Mouse (Mus musculus): ENCODE data around the gene Olfr403. TPM values are rescaled to one million over a fixed set of nuclear protein-coding genes. Genes with fewer than 3 reads are reported as not detected.

Gene Olfr403
- total and polyA plus RNA-seq, 2 experiments from 2014 or later: not detected

DNA sequence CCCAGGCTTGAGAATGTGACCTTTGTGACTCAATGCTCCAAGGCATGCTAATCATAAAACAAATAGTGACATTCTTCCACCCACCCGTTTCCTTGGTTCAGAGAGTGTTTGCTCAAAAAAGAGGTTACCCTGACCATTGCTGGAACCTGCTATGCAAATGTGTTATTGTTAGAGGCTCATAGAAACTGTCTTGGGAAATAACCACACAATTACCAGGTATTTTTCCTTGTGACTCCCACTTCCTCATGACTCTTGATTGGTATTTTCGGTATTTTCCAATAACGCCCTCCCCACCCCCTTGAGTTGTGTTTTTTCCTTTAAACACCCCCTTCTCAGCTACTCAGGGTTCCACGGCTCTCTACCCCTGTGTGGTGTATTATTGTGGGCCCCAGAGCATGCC is 2.3 kb upstream of the Olfr403 start:
- Histone ChIP-seq H3K4me2 (ENCODE audit: low read depth, low read length, poor library complexity, severe bottlenecking) (no peak overlapping the region), H3K4me1 (ENCODE audit: insufficient read depth, low read length) (no peaks in the 10 kb centered on the region), H3K27me3 (ENCODE audit: insufficient read depth, low read length) (no peaks in the 10 kb centered on the region), H3K9me3 (ENCODE audit: low read length) (peaks cover 16% of the 10 kb centered on the region; the same call in 1 of the 2 replicates), H3K4me3 (ENCODE audit: low read depth, low read length) (no peak overlapping the region), H3K27ac (ENCODE audit: low read depth, low read length) (no peak overlapping the region), H3K9ac (replicated peaks; ENCODE audit: low read length, poor library complexity, severe bottlenecking) (no peak overlapping the region), H3K36me3 (ENCODE audit: insufficient read depth, low read length) (no peaks in the 10 kb centered on the region)
- TF ChIP-seq CTCF (IDR thresholded peaks at IDR 0.05): no peak
- 84% methylated on average over 4 of the region's 4 CpGs for WGBS
- no peak for DNase-seq (ENCODE audit: low spot score)
- ATAC-seq (ENCODE audit: low FRiP score): no peak

DNA sequence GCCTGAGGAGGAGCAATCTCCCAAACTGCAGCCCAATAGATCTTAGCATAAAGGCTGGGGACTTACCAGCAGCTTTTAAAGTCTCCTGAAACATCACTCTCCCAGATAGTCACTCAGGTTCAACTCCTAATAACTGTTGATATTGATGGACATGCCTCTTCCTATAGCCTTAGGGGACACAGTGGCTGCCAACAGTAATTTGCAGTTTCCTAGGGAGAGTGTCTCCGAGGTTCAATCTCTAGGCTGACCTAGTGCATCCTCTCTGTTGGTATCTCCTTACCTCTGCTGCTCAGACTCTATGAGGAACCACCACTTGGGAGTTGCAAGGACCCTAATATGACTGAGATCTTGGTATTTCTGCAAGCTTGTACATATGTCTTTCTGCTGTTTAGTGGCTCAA is 25.2 kb downstream of the Olfr403 start, which contains the start of gene Olfr43:
TSS of gene Olfr43 (minus strand) at position 101 of the 400 bp plus-strand sequence.
- WGBS: 61% methylated on average over 1 of the region's 1 CpGs
- no peak within 1 kb of the TSS for H3K9ac ChIP-seq (replicated peaks; ENCODE audit: low read length, poor library complexity, severe bottlenecking)
- no peaks in the 10 kb centered on the region for H3K36me3 ChIP-seq (ENCODE audit: insufficient read depth, low read length)
- no peak within 1 kb of the TSS for H3K27ac ChIP-seq (ENCODE audit: low read depth, low read length)
- H3K4me2 ChIP-seq (ENCODE audit: low read depth, low read length, poor library complexity, severe bottlenecking): no peak within 1 kb of the TSS
- DNase-seq (ENCODE audit: low spot score) (no peak), ATAC-seq (ENCODE audit: low FRiP score) (no peak)
- no peaks in the 10 kb centered on the region for H3K27me3 ChIP-seq (ENCODE audit: insufficient read depth, low read length)
- H3K9me3 ChIP-seq (ENCODE audit: low read length): 0 out of 2 replicates have a peak, but pooled peaks cover 10% of the 10 kb centered on the region
- no peak within 1 kb of the TSS for H3K4me3 ChIP-seq (ENCODE audit: low read depth, low read length)
- no peak for TF ChIP-seq CTCF (IDR thresholded peaks at IDR 0.05)
- no peaks in the 10 kb centered on the region for H3K4me1 ChIP-seq (ENCODE audit: insufficient read depth, low read length)

DNA sequence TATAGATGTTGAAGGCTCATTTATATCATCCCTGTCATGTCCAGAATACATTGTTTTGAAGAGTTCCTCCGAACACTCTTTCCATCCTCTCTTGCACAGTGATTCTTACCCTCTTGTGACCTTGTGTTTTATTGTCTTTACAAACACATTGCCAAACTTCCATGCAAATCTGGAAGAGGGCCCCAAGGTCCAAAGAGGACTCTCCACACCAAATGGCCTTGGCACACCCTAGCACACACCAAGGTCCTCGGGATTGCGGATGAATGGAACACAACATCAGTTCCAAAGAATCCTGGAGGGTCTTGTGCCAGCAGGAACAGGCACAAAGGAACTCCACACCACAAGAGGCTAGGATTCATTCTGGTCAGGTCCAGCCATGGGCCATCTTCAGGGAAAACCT is 55.2 kb downstream of the Olfr403 start:
- Histone ChIP-seq H3K27me3 (ENCODE audit: insufficient read depth, low read length) (no peaks in the 10 kb centered on the region), H3K9me3 (ENCODE audit: low read length) (peaks cover 11% of the 10 kb centered on the region; the same call in 1 of the 2 replicates), H3K4me3 (ENCODE audit: low read depth, low read length) (no peak overlapping the region), H3K36me3 (ENCODE audit: insufficient read depth, low read length) (no peaks in the 10 kb centered on the region), H3K4me2 (ENCODE audit: low read depth, low read length, poor library complexity, severe bottlenecking) (no peak overlapping the region), H3K27ac (ENCODE audit: low read depth, low read length) (no peak overlapping the region), H3K4me1 (ENCODE audit: insufficient read depth, low read length) (no peaks in the 10 kb centered on the region), H3K9ac (replicated peaks; ENCODE audit: low read length, poor library complexity, severe bottlenecking) (no peak overlapping the region)
- TF ChIP-seq CTCF (IDR thresholded peaks at IDR 0.05): no peak
- 83% methylated on average over 3 of the region's 3 CpGs for WGBS
- ATAC-seq (ENCODE audit: low FRiP score): no peak
- no peak for DNase-seq (ENCODE audit: low spot score)

Other genes starting within 250 kb of the Olfr403 start
- not detected in 2 replicates for gene Olfr23, start 249.6 kb upstream of the Olfr403 start, total RNA-seq (2014; rRNA removed)
- not detected in 2 replicates for gene Olfr23, start 249.6 kb upstream of the Olfr403 start, polyA plus RNA-seq (2015; fragmentation: Nextera tagmentation; extraction: Ambion mirVana)
- not detected in 2 replicates for gene Olfr397, start 225.4 kb upstream of the Olfr403 start, total RNA-seq (2014; rRNA removed)
- not detected in 2 replicates for gene Olfr397, start 225.4 kb upstream of the Olfr403 start, polyA plus RNA-seq (2015; fragmentation: Nextera tagmentation; extraction: Ambion mirVana)
- gene Olfr398, start 195.8 kb upstream of the Olfr403 start, total RNA-seq (2014; rRNA removed): not detected in 2 replicates
- not detected in 2 replicates for gene Olfr398, start 195.8 kb upstream of the Olfr403 start, polyA plus RNA-seq (2015; fragmentation: Nextera tagmentation; extraction: Ambion mirVana)
- gene Olfr139, start 129.7 kb upstream of the Olfr403 start, total RNA-seq (2014; rRNA removed): not detected in 2 replicates
- gene Olfr139, start 129.7 kb upstream of the Olfr403 start, polyA plus RNA-seq (2015; fragmentation: Nextera tagmentation; extraction: Ambion mirVana): not detected in 2 replicates
- not detected in 2 replicates for gene Olfr399, start 129.6 kb upstream of the Olfr403 start, total RNA-seq (2014; rRNA removed)
- gene Olfr399, start 129.6 kb upstream of the Olfr403 start, polyA plus RNA-seq (2015; fragmentation: Nextera tagmentation; extraction: Ambion mirVana): not detected in 2 replicates
- gene Zfp616, start 116.3 kb upstream of the Olfr403 start, total RNA-seq (2014; rRNA removed): not detected in 2 replicates
- not detected in 2 replicates for gene Zfp616, start 116.3 kb upstream of the Olfr403 start, polyA plus RNA-seq (2015; fragmentation: Nextera tagmentation; extraction: Ambion mirVana)
- not detected in 2 replicates for gene Olfr401, start 72.5 kb upstream of the Olfr403 start, total RNA-seq (2014; rRNA removed)
- gene Olfr401, start 72.5 kb upstream of the Olfr403 start, polyA plus RNA-seq (2015; fragmentation: Nextera tagmentation; extraction: Ambion mirVana): not detected in 2 replicates
- gene Olfr402, start 32.7 kb upstream of the Olfr403 start, total RNA-seq (2014; rRNA removed): not detected in 2 replicates
- not detected in 2 replicates for gene Olfr402, start 32.7 kb upstream of the Olfr403 start, polyA plus RNA-seq (2015; fragmentation: Nextera tagmentation; extraction: Ambion mirVana)
- not detected in 2 replicates for gene Olfr43, start 25.1 kb downstream of the Olfr403 start, total RNA-seq (2014; rRNA removed)
- not detected in 2 replicates for gene Olfr43, start 25.1 kb downstream of the Olfr403 start, polyA plus RNA-seq (2015; fragmentation: Nextera tagmentation; extraction: Ambion mirVana)
- not detected in 2 replicates for gene Olfr406, start 73.6 kb downstream of the Olfr403 start, total RNA-seq (2014; rRNA removed)
- gene Olfr406, start 73.6 kb downstream of the Olfr403 start, polyA plus RNA-seq (2015; fragmentation: Nextera tagmentation; extraction: Ambion mirVana): not detected in 2 replicates
- not detected in 2 replicates for gene Olfr59, start 97.5 kb downstream of the Olfr403 start, total RNA-seq (2014; rRNA removed)
- gene Olfr59, start 97.5 kb downstream of the Olfr403 start, polyA plus RNA-seq (2015; fragmentation: Nextera tagmentation; extraction: Ambion mirVana): not detected in 2 replicates
- not detected in 2 replicates for gene Olfr410, start 151.8 kb downstream of the Olfr403 start, total RNA-seq (2014; rRNA removed)
- gene Olfr410, start 151.8 kb downstream of the Olfr403 start, polyA plus RNA-seq (2015; fragmentation: Nextera tagmentation; extraction: Ambion mirVana): not detected in 2 replicates
- not detected in 2 replicates for gene Olfr411, start 166.4 kb downstream of the Olfr403 start, total RNA-seq (2014; rRNA removed)
- not detected in 2 replicates for gene Olfr411, start 166.4 kb downstream of the Olfr403 start, polyA plus RNA-seq (2015; fragmentation: Nextera tagmentation; extraction: Ambion mirVana)
- gene Olfr412, start 175.8 kb downstream of the Olfr403 start, total RNA-seq (2014; rRNA removed): not detected in 2 replicates
- not detected in 2 replicates for gene Olfr412, start 175.8 kb downstream of the Olfr403 start, polyA plus RNA-seq (2015; fragmentation: Nextera tagmentation; extraction: Ambion mirVana)

Measured in midbrain, postnatal 0 days (tissue).